Mouse (Mus musculus): ENCODE data around the gene Gm13103. TPM values are rescaled to one million over a fixed set of nuclear protein-coding genes. Genes with fewer than 3 reads are reported as not detected.
"Not testable (repeated sequence)": the region's sequence is repeated elsewhere in the genome, so short reads cannot be mapped to it uniquely, and the experiment has no call there.

Gm13103 gene
- polyA plus RNA-seq (2017; shearing (Covaris generic)) = not detected

DNA sequence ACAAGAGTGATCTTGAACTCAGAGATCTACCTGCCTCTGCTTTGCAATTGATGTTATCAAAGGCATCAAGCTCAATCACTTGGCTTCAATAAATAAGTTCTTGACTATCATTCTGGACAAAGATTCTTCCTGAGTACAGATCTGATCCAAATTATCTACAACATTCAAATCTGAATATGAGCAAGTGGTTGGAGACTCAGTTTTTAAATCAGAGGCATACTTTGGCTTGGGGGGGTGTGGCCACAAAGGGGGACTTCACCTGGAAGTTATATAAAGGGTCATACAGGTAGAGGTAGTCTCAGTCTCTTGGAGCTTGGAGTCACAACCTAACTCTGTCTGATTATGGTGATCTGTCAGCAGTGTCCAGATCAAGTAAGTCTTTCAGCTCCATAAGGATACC lies at the start of gene Gm13103:
Gene Gm13103 (plus strand): TSS at position 301 of the 400 bp plus-strand sequence.
- not testable (repeated sequence) for ATAC-seq

DNA sequence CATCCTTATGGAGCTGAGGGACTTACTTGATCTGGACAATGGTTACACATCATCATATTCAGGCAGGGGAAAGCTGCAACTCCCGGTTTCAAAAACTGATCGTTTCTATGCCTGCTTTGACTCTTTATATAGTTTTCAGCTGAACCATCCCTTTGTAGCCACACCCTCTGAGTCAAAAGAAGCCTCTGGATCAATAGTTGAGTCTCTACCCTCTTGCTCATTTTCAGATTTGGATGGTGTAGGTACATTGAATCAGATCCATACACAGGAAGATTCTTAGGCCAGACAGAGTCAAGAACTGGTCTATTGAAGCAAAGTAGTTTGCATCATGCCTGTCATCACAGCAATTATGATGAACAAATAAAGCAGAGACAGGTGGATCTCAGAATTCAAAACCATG lies 30.3 kb upstream of the Gm13103 start, which contains the start of gene Gm13084:
Gene Gm13084 (minus strand): TSS at position 101 of the 400 bp plus-strand sequence.
- ATAC-seq = no peak

DNA sequence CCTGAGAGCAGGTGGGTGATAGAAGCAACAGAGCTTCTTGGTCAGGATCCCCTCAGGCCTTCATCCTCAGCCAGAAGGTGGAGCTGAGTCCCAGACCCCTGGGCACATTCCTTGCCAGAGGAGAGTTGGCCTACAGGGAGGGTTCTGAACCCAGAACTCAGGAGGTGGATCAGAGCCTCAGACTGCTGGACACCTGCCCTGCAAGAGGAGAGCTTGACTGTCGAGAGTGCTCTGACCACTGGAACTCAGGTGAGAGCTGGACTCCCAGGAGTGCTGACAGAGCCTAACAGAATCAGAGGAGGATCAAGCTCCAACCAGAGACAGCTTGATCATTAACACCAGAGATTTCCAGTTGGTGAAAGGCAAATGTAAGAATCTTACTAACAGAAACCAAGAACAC lies 36.1 kb downstream of the Gm13103 start:
- not testable (repeated sequence) for ATAC-seq

DNA sequence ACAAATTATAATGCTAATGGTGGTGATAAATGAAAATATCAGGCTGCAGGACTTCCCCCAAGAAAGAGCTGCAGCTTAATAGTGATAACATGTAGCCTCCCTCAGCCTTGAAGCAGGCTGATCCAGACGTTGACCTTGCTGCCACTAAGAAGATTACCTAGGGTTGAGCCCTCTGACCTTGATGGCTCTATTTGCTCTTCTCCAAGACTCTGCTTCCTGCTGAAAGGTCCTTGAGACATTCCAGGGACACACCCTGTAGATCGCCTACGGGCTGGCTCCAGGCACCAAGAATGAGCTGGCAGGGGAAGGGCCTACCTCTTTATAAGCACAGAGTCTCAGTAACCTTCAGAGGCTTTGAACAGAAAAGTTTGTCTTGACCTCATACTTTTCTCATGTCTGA lies 48.1 kb downstream of the Gm13103 start:
- not testable (repeated sequence) for ATAC-seq

DNA sequence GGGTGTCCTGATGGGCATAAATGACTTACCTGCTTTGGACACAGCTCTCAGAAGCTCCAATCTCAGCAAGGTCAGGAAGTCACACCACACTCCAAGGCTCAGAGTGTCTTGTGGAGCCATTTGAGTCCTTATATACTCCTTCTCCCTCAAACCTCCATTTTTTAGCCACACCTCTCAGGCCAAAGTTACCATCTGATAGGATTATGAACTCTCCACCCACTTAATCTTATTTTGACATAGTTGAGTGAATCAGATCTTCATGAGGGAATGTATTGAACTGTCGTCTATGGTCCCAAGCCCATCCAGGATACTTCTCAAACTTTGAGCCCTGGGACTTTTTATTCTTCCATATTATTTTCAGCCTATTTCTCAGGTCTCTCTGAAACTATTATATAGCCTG lies 54.0 kb downstream of the Gm13103 start, which contains the start of gene Pramef6:
Gene Pramef6 (minus strand): TSS at position 101 of the 400 bp plus-strand sequence.
- not testable (repeated sequence) for ATAC-seq

Other genes starting within 250 kb of the Gm13103 start
- not detected for gene Gm13083, start 231.5 kb upstream of the Gm13103 start, polyA plus RNA-seq (2017; shearing (Covaris generic))
- gene Gm13088, start 189.3 kb upstream of the Gm13103 start, polyA plus RNA-seq (2017; shearing (Covaris generic)) = not detected
- gene Gm13089, start 143.8 kb upstream of the Gm13103 start, polyA plus RNA-seq (2017; shearing (Covaris generic)) = under 1 TPM in 1 of 2 experiments, not detected in 1; 0.30 TPM
- under 1 TPM in 1 of 2 experiments, not detected in 1; 0.16 TPM for gene Gm13078, start 127.0 kb upstream of the Gm13103 start, polyA plus RNA-seq (2017; shearing (Covaris generic))
- gene Gm13023, start 57.1 kb upstream of the Gm13103 start, polyA plus RNA-seq (2017; shearing (Covaris generic)) = not detected
- gene Gm13084, start 30.4 kb upstream of the Gm13103 start, polyA plus RNA-seq (2017; shearing (Covaris generic)) = not detected
- gene Pramef6, start 53.9 kb downstream of the Gm13103 start, polyA plus RNA-seq (2017; shearing (Covaris generic)) = not detected
- gene Pramef25, start 104.5 kb downstream of the Gm13103 start, polyA plus RNA-seq (2017; shearing (Covaris generic)) = not detected
- not detected for gene Gm13101, start 120.5 kb downstream of the Gm13103 start, polyA plus RNA-seq (2017; shearing (Covaris generic))
- not detected for gene Pramef17, start 147.9 kb downstream of the Gm13103 start, polyA plus RNA-seq (2017; shearing (Covaris generic))
- under 1 TPM in 1 of 2 experiments, not detected in 1; 0.24 TPM for gene Pramel4, start 212.6 kb downstream of the Gm13103 start, polyA plus RNA-seq (2017; shearing (Covaris generic))